Mouse (Mus musculus) heart, adult 2 months (tissue): Measurements from ENCODE around the gene Ang. TPM values are rescaled to one million over a fixed set of nuclear protein-coding genes. Genes with fewer than 3 reads are reported as not detected.

Source experiments
- DNase-seq, 2 experiments: peaks; one replicate each; pipeline ENCODE4 v3.0.0; 2021
- H3K27ac ChIP-seq: fragments of 200-600 bp; 2 replicates; pipeline ENCODE4 v1.8.1; 2022
- H3K27me3 ChIP-seq: fragments of 200-500 bp; 2 replicates; pipeline ENCODE4 v1.6.1; 2012; ENCODE audit warnings: mild to moderate bottlenecking, low read length, inconsistent platforms, mixed read lengths; ENCODE audit not compliant: control insufficient read depth, insufficient read depth
- H3K36me3 ChIP-seq: fragments of 200-500 bp; 2 replicates; pipeline ENCODE4 v1.6.1; 2012; ENCODE audit warnings: low read length, inconsistent platforms; ENCODE audit not compliant: control insufficient read depth, insufficient read depth
- H3K4me1 ChIP-seq: fragments of 200-500 bp; 2 replicates; pipeline ENCODE4 v1.6.1; 2011; ENCODE audit warnings: low read length; ENCODE audit not compliant: control insufficient read depth, insufficient read depth
- H3K4me3 ChIP-seq: fragments of 200-600 bp; 2 replicates; pipeline ENCODE4 v1.8.1; 2022
- H3K79me2 ChIP-seq: fragments of 200-500 bp; replicated peaks from 2 replicates; pipeline ENCODE4 v1.6.1; 2012; ENCODE audit warnings: mild to moderate bottlenecking, inconsistent platforms, low read length, moderate library complexity, mixed read lengths; ENCODE audit not compliant: control insufficient read depth, insufficient read depth
- H3K9ac ChIP-seq: fragments of 200-500 bp; 2 replicates; pipeline ENCODE4 v1.6.1; 2012; ENCODE audit warnings: low read depth, mild to moderate bottlenecking, control low read depth, inconsistent platforms, low read length, mixed read lengths
- CTCF ChIP-seq: fragments of 200-600 bp; IDR thresholded peaks from 2 replicates; pipeline ENCODE4 v1.8.1; 2022; ENCODE audit warnings: antibody characterized with exemption, mild to moderate bottlenecking, moderate library complexity
- EP300 ChIP-seq: fragments of 200-500 bp; IDR thresholded peaks from 2 replicates; pipeline ENCODE4 v1.6.1; 2011; ENCODE audit warnings: low read depth, low read length, control low read depth; ENCODE audit not compliant: insufficient read depth
- POLR2A ChIP-seq: fragments of 200-500 bp; IDR thresholded peaks from 2 replicates; pipeline ENCODE4 v1.6.1; 2011; ENCODE audit warnings: mild to moderate bottlenecking, low read depth, low read length, control low read depth; ENCODE audit not compliant: insufficient read depth
- WGBS: fragments of 180-500 bp; shearing (Covaris S2); methylation state at CpG from one replicate; pipeline ENCODE4 v1.1.7; 2018; 5-methylcytosine and 5-hydroxymethylcytosine counted together
- intact Hi-C: fragments of 180-260 bp; cut with DNase I; formaldehyde crosslinking; loops from one replicate; pipeline ENCODE4 v1.15.1; 2025
- polyA plus RNA-seq: library from polyadenylated mRNA; depleted of rRNA; stranded (reverse); fragments of >200 nt; gene quantifications from 2 replicates; pipeline ENCODE4 v1.2.3, GENCODE M21; 2012
- total RNA-seq, 2 experiments: library from RNA; stranded (reverse); gene quantifications; 2 replicates each; pipeline ENCODE4 v1.2.3; 2021

Gene Ang
- total and polyA plus RNA-seq, 3 experiments, result 5.6 to 10.8 (median 10.2) TPM

DNA sequence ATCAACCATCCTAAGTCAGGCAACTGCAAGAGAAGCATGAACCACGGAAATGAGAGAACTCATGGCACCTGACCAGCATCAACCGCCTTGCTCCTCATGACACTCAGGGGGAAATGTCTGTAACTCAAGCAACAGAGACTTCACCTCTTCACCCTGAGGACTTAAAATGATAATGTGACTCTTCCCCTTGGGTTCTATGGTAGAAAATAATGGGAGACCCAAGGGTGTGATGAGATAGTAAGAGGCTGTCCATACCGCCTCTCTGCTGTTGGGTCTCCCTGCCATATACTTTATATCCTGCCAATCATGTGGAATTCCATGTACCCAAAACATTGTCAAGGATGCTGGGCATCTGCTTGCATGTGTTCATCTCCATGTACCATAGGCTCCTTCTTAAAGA, 16.6 kb upstream of the Ang start, which contains the start of gene Olfr750:
Olfr750 (minus strand) TSS at position 101 of the 400 bp plus-strand sequence.
- Histone ChIP-seq H3K4me3 (no peak within 1 kb of the TSS), H3K9ac (no peak within 1 kb of the TSS), H3K36me3 (no peaks in the 10 kb centered on the region), H3K4me1 (peaks cover 2% of the 10 kb centered on the region; the same call in 1 of the 2 replicates), H3K27me3 (no peaks in the 10 kb centered on the region), H3K27ac (no peak within 1 kb of the TSS), H3K79me2 (no peaks in the 10 kb centered on the region)
- intact Hi-C loops, result no loop called here
- no peak for TF ChIP-seq EP300
- TF ChIP-seq CTCF, result no peak
- TF ChIP-seq POLR2A, result no peak
- whole genome bisulfite sequencing, result 85% methylated on average over 3 of the region's 3 CpGs
- DNase-seq, result no peak

DNA sequence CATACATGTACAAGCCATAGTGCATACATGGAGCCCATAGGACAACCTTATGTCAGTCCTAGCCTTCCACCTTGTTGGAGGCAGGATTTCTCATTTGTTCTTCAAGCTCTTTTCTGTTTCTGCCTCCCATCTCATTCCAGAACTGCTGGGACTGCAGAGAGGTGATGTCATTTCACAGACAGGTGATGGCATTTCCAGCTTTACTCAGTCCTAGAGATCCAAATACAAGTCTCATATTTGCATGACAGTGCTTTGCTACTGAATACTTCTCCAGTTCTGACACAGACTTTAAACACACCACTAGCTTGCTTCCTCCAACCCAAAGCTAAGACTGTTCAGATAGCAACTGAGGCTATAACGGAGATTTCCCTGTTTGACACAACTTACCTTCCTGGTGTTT, 11.8 kb upstream of the Ang start:
- no peak overlapping the region for H3K9ac ChIP-seq
- H3K79me2 ChIP-seq, result no peaks in the 10 kb centered on the region
- H3K4me3 ChIP-seq, result no peak overlapping the region
- no peak overlapping the region for H3K27ac ChIP-seq
- intact Hi-C loops, result no loop called here
- H3K27me3 ChIP-seq, result no peaks in the 10 kb centered on the region
- WGBS, result 98% methylated on average over 1 of the region's 1 CpGs
- peaks cover 2% of the 10 kb centered on the region for H3K4me1 ChIP-seq
- no peak for TF ChIP-seq POLR2A
- no peak for TF ChIP-seq EP300
- no peak for TF ChIP-seq CTCF
- no peak for DNase-seq
- no peaks in the 10 kb centered on the region for H3K36me3 ChIP-seq

DNA sequence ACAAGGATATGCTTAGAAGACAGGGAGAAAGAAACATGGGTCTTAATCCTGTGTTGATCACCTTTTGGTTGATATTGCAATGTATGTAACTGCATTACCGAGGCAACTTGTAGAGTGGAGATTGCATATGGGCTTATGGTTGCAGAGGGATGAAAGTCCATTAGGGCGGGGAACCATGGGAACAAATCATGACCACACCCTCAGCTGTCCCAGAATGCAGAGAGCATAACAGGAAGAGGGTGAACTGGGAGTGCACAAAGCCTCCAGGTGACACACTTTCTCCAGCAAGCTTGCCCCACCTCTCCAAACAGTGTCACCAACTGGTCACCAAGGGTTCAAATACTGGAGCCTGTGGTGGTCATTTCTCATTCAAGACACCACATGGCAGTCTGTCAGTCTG, 9.9 kb upstream of the Ang start:
- H3K4me1 ChIP-seq, result peaks cover 2% of the 10 kb centered on the region
- no peak overlapping the region for H3K4me3 ChIP-seq
- TF ChIP-seq POLR2A, result no peak
- no peak for TF ChIP-seq EP300
- TF ChIP-seq CTCF, result no peak
- no peak overlapping the region for H3K9ac ChIP-seq
- H3K79me2 ChIP-seq, result no peaks in the 10 kb centered on the region
- DNase-seq, result no peak
- 87% methylated on average over 2 of the region's 2 CpGs for WGBS
- no peak overlapping the region for H3K27ac ChIP-seq
- no peaks in the 10 kb centered on the region for H3K36me3 ChIP-seq
- no peaks in the 10 kb centered on the region for H3K27me3 ChIP-seq
- intact Hi-C loops, result no loop called here

DNA sequence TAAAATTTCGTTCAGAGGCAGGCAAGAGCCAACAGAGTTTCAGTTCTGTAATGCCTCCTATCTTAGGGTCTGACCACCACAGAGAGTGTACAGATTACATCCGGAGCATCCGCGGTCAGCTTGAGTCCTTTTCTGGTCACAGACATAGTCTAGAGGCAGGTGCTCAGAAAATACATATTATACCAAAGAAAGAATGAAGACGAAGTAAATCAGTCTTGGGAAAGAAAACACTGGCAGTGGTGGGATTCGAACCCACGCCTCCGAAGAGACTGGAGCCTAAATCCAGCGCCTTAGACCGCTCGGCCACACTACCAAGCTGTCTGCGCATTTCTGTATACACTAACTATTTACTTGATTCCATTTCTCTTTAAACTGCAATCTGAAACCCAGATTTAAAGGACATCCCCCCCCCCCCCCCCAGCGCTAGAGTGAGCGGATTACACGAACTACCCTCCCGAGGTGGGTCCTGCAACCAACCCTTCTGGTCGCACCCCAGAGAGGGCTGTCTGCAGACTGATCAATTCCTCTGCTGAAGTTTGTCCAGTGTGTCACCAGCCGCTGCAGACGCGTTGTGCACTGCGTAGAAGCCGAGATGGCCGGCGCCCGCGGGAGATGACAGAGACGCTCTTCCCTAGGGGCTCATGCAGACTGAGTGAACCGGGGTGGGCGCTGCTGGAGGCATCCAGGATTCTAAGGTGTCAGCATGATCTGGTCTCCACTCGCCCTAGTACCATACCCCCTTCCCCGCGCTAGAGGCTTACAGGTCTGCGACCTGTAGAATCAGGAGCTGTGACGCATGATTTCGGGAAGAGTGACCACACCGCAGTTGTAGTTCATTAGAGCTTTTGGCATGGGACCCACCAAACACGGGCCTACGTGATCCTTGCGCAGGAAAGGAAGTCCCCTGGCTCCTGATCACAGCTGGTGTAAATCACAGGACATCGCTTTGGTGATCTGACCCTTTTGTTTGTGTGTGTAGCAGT, 8.1 kb upstream of the Ang start:
- peak; percentile 80 to 86 for DNase-seq
- peak overlapping the region; percentile 81 for H3K9ac ChIP-seq
- TF ChIP-seq CTCF (no peak), EP300 (0 out of 2 replicates have a peak, but pooled peaks have one; percentile 46), POLR2A (0 out of 2 replicates have a peak, but pooled peaks have one; percentile 35)
- intact Hi-C loops, result loop anchor here (1.0 kb wide), 2 partner anchors 18 to 212 kb away; no protein-coding TSS in a partner anchor
- H3K36me3 ChIP-seq, result no peaks in the 10 kb centered on the region
- H3K79me2 ChIP-seq, result no peaks in the 10 kb centered on the region
- peaks cover 2% of the 10 kb centered on the region for H3K4me1 ChIP-seq
- H3K4me3 ChIP-seq, result peak overlapping the region; percentile 89
- WGBS, result 2% methylated on average over 40 of the region's 40 CpGs
- no peaks in the 10 kb centered on the region for H3K27me3 ChIP-seq
- peak overlapping the region; percentile 86 for H3K27ac ChIP-seq

DNA sequence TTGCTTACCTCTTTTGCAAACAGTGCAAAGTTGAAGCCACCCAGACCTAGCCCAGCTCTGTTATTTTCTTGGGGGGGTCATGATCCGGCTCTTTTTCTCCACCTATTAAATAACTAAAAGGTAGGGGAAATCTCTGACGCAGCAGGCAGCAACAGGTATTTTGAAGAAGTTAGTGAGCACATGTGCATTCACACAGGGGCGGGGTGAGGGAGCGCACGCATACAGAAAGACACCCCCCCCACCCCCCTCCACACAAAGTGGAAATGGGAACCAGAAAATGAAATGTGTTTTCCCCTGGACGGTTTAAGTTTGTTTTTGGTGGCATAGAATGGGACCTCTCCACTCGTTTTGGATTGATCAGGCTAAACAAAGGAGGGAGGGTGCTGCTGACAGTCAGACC, 7.1 kb upstream of the Ang start:
- intact Hi-C loops, result loop anchor here (1.0 kb wide), 2 partner anchors 19 to 213 kb away; no protein-coding TSS in a partner anchor
- Histone ChIP-seq H3K4me1 (peaks cover 2% of the 10 kb centered on the region), H3K36me3 (no peaks in the 10 kb centered on the region), H3K9ac (peak overlapping the region; percentile 19; the same call in 1 of the 2 replicates), H3K27me3 (no peaks in the 10 kb centered on the region), H3K79me2 (no peaks in the 10 kb centered on the region), H3K4me3 (peak overlapping the region; percentile 89), H3K27ac (peak overlapping the region; percentile 86)
- no peak for TF ChIP-seq POLR2A
- TF ChIP-seq CTCF, result no peak
- DNase-seq, result no peak
- 44% methylated on average over 7 of the region's 7 CpGs for WGBS

DNA sequence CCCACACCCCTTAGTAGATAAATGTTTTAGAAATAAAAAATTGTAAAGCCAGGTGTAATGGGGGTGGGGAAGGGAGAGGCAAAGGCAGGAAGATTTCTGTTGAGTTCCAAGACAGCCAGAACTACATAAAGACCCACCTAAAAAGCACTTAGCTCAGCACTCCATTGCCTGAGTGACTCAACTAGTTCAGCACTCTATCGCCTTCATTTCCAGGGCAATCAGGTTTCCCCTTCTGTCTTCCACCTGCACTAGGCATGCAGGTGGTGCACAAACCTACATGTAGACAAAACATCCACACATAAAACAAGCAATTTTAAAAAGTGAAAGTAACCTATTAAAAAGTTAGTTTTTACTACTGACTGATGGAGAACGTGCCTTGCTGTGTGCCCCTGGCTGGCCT, 5.9 kb upstream of the Ang start:
- peaks cover 2% of the 10 kb centered on the region for H3K4me1 ChIP-seq
- no peak overlapping the region for H3K27ac ChIP-seq
- H3K9ac ChIP-seq, result no peak overlapping the region
- no peaks in the 10 kb centered on the region for H3K79me2 ChIP-seq
- DNase-seq, result no peak
- intact Hi-C loops, result no loop called here
- H3K36me3 ChIP-seq, result no peaks in the 10 kb centered on the region
- H3K4me3 ChIP-seq, result no peak overlapping the region
- TF ChIP-seq CTCF (no peak), POLR2A (no peak)
- WGBS, result 84% methylated on average over 2 of the region's 2 CpGs
- H3K27me3 ChIP-seq, result no peaks in the 10 kb centered on the region
